Mouse (Mus musculus): ENCODE measurements around the gene Irgq. TPM values are rescaled to one million over a fixed set of nuclear protein-coding genes. Genes with fewer than 3 reads are reported as not detected.
"Not testable (repeated sequence)": the region's sequence is repeated elsewhere in the genome, so short reads cannot be mapped to it uniquely, and the experiment has no call there.

The Irgq gene
- polyA plus RNA-seq, 1 experiment: 16.5 TPM

DNA sequence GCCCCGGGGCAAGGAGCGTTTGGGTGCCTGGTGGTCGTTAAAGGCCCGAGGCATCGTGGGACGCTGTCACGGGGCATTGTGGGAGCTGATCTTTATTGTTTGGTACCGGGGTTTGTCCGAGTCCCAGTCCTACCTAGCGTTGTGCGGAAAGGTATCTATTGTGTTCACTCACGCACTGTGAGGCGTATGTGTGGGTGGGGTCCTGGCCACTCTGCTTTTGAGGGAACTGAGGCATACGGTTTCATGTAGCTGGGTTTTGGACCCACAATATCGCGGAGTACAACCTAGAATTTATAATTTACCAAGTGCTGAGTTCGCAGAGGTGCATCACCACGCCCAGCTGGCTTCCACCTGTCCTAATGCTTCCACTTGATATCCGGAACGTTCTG lies 22.8 kb upstream of the Irgq start:
- H3K4me3 ChIP-seq (replicated peaks; ENCODE audit: extremely low read depth, low read depth, low read length): peak overlapping the region; percentile 85
- WGBS: 1% methylated on average over 20 of the region's 20 CpGs
- no peak for DNase-seq
- peaks cover 5% of the 10 kb centered on the region for H3K4me1 ChIP-seq (ENCODE audit: control insufficient read depth, insufficient read depth, low read length)
- TF ChIP-seq CTCF (IDR thresholded peaks at IDR 0.05; ENCODE audit: insufficient read depth, low read length) (no peak), POLR2A (IDR thresholded peaks at IDR 0.05; ENCODE audit: borderline replicate concordance, extremely low read depth, low read depth, low read length) (no peak)

DNA sequence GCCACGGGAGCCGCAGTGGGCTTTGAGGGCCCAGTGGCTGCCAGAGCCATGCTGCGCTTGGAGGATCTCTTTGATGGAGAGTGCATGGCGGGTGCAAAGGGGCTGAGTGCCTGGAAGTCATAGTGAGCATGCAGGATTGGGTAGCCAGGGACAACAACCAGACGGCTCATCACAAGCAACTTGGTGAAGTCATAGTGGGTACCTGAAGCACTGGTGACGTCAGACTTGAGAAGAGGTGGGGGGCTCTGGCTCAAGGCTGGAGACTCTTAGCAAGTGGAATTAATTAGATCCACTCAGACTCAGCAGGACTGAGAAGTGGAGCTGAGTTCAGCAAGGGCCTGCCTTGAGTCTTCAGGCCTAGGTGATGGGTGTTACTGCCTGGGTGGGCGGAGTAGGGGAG lies 18.1 kb upstream of the Irgq start, which contains the start of gene AC161166.1:
TSS of gene AC161166.1 (minus strand) at position 101 of the 400 bp plus-strand sequence.
- Histone ChIP-seq H3K4me1 (ENCODE audit: control insufficient read depth, insufficient read depth, low read length) (0 out of 2 replicates have a peak, but pooled peaks cover 2% of the 10 kb centered on the region), H3K4me3 (replicated peaks; ENCODE audit: extremely low read depth, low read depth, low read length) (no peak within 1 kb of the TSS)
- no peak for TF ChIP-seq POLR2A (IDR thresholded peaks at IDR 0.05; ENCODE audit: borderline replicate concordance, extremely low read depth, low read depth, low read length)
- no peak for TF ChIP-seq CTCF (IDR thresholded peaks at IDR 0.05; ENCODE audit: insufficient read depth, low read length)
- 92% methylated on average over 7 of the region's 7 CpGs for WGBS
- no peak for DNase-seq

DNA sequence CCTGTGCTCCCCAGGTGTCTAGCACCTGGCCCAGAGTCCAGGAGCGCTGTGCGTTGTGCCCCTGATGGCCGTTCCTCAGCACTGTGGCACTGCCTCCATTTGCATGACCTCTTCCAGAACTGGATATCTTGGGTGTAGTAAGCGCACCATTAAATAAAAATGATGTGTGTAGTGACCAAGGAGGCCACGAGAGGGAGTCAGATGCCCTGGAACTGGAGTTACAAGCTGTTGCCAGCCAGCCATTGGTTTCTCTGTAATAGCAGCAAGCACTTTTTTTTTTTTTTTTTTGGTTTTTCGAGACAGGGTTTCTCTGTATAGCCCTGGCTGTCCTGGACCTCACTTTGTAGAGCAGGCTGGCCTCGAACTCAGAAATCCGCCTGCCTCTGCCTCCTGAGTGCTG lies 14.2 kb upstream of the Irgq start:
- not testable (repeated sequence) for DNase-seq; H3K4me1 ChIP-seq (ENCODE audit: control insufficient read depth, insufficient read depth, low read length); H3K4me3 ChIP-seq (replicated peaks; ENCODE audit: extremely low read depth, low read depth, low read length)
- WGBS: 78% methylated on average over 8 of the region's 8 CpGs

DNA sequence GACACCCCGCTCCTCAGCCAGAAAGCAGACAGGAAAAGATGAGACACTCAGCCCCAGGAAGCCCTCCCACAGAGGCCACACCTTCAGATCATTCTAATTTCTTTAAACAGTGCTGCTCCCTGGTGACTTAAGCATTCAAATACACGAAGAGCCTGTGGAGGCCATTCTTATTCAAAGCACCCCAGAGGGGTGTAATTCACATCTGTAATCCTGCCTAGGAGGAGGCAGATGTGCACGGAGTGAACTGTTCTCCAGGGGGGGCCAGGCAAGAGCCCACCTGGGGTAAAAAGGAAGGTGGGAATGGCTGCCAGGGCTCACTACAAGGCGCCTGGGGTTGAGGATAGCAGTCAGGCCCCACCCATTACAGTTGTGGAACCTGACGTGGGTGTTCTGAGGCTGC lies 13.4 kb upstream of the Irgq start:
- DNase-seq: no peak
- TF ChIP-seq CTCF (IDR thresholded peaks at IDR 0.05; ENCODE audit: insufficient read depth, low read length) (no peak), POLR2A (IDR thresholded peaks at IDR 0.05; ENCODE audit: borderline replicate concordance, extremely low read depth, low read depth, low read length) (no peak)
- Histone ChIP-seq H3K4me1 (ENCODE audit: control insufficient read depth, insufficient read depth, low read length) (no peaks in the 10 kb centered on the region), H3K4me3 (replicated peaks; ENCODE audit: extremely low read depth, low read depth, low read length) (no peak overlapping the region)
- 61% methylated on average over 5 of the region's 5 CpGs for WGBS

DNA sequence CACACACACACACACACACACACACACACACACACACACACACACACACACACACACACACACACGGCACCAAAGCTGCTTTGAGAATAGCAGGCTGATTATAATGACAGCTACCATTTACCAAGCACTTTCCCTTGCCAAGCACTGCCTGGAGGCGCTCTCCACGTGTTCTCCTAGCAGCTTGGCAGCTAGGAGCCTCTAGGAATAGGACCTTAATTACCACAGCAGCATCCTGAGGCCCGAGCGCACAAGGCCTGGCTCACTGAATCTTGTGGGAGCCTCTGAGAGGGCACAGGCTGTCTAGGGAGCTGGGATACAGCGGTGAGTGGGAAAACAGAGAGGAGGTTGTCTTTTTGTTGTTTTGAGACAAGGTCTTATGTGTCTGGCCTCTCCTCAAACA lies 12.8 kb upstream of the Irgq start:
- TF ChIP-seq POLR2A (IDR thresholded peaks at IDR 0.05; ENCODE audit: borderline replicate concordance, extremely low read depth, low read depth, low read length) (no peak), CTCF (IDR thresholded peaks at IDR 0.05; ENCODE audit: insufficient read depth, low read length) (no peak)
- WGBS: 64% methylated on average over 6 of the region's 6 CpGs
- H3K4me1 ChIP-seq (ENCODE audit: control insufficient read depth, insufficient read depth, low read length): no peaks in the 10 kb centered on the region
- DNase-seq: no peak
- no peak overlapping the region for H3K4me3 ChIP-seq (replicated peaks; ENCODE audit: extremely low read depth, low read depth, low read length)

DNA sequence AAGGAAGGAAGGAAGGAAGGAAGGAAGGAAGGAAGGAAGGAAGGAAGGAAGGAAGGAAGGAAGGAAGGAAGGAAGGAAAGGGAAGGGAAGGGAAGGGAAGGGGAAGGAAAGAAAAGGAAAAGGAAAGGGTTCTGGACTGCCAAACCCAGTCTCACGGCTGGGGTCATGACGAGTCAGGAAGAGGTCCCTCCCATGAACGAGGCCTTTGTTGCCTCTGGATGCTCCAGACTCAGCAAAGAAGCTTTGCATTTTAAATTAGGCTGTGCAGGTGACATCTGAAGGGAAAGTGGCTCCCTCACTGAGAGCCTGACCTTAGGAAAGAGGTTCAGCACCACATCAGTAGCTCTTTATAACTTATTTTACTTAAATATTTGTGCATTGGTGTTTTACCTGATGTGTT lies 11.4 kb upstream of the Irgq start:
- WGBS: 53% methylated on average over 3 of the region's 3 CpGs
- TF ChIP-seq POLR2A (IDR thresholded peaks at IDR 0.05; ENCODE audit: borderline replicate concordance, extremely low read depth, low read depth, low read length) (no peak), CTCF (IDR thresholded peaks at IDR 0.05; ENCODE audit: insufficient read depth, low read length) (no peak)

DNA sequence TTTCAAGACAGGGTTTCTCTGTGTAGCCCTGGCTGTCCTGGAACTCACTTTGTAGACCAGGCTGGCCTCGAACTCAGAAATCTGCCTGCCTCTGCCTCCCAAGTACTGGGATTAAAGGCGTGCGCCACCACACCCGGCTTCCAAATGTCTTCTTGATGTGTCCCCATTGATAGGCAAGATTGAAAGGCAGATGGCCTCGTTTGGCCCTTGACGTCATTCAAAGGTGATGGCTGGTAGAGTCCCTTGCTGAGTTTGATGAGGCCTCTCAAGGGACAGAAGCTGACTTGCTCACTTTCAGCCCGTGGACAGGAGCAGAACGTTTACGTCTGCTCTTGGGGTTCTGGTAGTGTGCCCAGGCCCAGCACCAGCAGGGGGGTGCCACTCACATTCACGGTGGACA lies 10.4 kb upstream of the Irgq start:
- not testable (repeated sequence) for H3K4me1 ChIP-seq (ENCODE audit: control insufficient read depth, insufficient read depth, low read length); DNase-seq; H3K4me3 ChIP-seq (replicated peaks; ENCODE audit: extremely low read depth, low read depth, low read length)
- WGBS: 84% methylated on average over 10 of the region's 10 CpGs

More for the DNA sequence above, 11.4 kb upstream of the Irgq start:
- no peaks in the 10 kb centered on the region for H3K4me1 ChIP-seq (ENCODE audit: control insufficient read depth, insufficient read depth, low read length)
- no peak overlapping the region for H3K4me3 ChIP-seq (replicated peaks; ENCODE audit: extremely low read depth, low read depth, low read length)
- DNase-seq: no peak

DNA sequence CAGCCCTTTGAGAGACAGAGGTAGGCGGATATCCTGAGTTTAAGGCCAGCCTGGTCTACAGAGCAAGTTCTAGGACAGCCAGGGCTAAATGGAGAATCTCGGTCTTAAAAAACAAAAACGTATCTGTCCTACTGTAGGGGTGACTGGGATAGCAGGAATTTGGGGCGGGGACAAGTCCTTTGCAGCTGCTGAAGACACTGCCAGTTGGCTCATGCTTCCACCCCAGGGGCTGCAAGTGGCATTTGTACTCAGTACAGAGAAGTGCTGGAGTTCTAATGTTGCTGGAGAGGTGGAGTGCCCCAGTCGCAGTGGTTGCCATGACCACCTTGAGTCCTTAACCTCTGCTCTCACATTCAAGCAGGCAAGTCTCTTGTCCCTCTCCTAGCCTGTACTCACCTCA lies 7.7 kb upstream of the Irgq start:
- no peak for DNase-seq
- no peaks in the 10 kb centered on the region for H3K4me1 ChIP-seq (ENCODE audit: control insufficient read depth, insufficient read depth, low read length)
- H3K4me3 ChIP-seq (replicated peaks; ENCODE audit: extremely low read depth, low read depth, low read length): no peak overlapping the region
- TF ChIP-seq CTCF (IDR thresholded peaks at IDR 0.05; ENCODE audit: insufficient read depth, low read length) (no peak), POLR2A (IDR thresholded peaks at IDR 0.05; ENCODE audit: borderline replicate concordance, extremely low read depth, low read depth, low read length) (no peak)
- WGBS: 45% methylated on average over 5 of the region's 5 CpGs

DNA sequence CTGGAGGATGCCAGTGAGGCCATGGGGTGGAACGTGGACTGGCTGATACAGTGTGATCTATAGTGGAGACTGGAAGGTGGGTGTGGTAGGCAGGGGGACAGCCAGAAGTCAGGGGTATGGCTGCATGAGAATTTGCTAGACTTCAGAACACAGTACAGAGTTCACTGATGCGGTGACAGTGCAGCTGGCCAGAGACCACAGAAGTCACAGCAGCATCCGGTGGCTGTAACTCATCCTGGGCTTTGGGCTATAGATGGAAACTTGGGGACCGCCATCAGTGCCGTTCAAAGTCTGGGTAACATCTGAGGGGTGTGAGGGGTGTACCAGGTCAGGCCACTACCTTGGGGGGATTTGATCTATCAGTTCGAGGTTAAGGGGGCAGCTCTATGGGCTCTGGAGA lies 6.8 kb upstream of the Irgq start:
- no peak for DNase-seq
- Histone ChIP-seq H3K4me1 (ENCODE audit: control insufficient read depth, insufficient read depth, low read length) (no peaks in the 10 kb centered on the region), H3K4me3 (replicated peaks; ENCODE audit: extremely low read depth, low read depth, low read length) (no peak overlapping the region)
- WGBS: 81% methylated on average over 6 of the region's 6 CpGs
- TF ChIP-seq CTCF (IDR thresholded peaks at IDR 0.05; ENCODE audit: insufficient read depth, low read length) (no peak), POLR2A (IDR thresholded peaks at IDR 0.05; ENCODE audit: borderline replicate concordance, extremely low read depth, low read depth, low read length) (no peak)

DNA sequence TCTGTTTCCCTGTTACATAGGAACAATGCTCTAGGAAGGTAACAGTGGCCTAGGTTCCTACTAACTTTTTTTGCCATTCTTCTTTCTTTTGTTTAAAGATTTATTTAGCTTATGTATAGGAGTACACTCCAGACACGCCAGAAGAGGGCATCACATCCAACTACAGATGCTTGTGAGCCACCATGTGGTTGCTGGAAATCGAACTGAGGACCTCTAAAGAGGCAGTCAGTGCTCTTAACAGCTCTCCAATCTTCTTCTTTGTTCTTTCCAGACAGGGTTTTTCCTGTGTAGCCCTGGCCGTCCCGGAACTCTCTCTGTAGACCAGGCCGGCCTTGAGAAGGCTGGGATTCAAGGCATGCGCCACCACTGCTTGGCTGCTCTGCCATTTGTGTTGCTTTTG lies 5.5 kb upstream of the Irgq start:
- TF ChIP-seq POLR2A (IDR thresholded peaks at IDR 0.05; ENCODE audit: borderline replicate concordance, extremely low read depth, low read depth, low read length) (no peak), CTCF (IDR thresholded peaks at IDR 0.05; ENCODE audit: insufficient read depth, low read length) (no peak)
- no peak for DNase-seq
- H3K4me3 ChIP-seq (replicated peaks; ENCODE audit: extremely low read depth, low read depth, low read length): no peak overlapping the region
- WGBS: 72% methylated on average over 6 of the region's 6 CpGs
- no peaks in the 10 kb centered on the region for H3K4me1 ChIP-seq (ENCODE audit: control insufficient read depth, insufficient read depth, low read length)
